Mouse (Mus musculus) cortical plate, adult 2 months (tissue): ENCODE measurements around the gene Slc7a9. TPM values are rescaled to one million over a fixed set of nuclear protein-coding genes. Genes with fewer than 3 reads are reported as not detected.

ENCODE experiments used
- H3K27ac ChIP-seq: fragments of 200-500 bp; 2 replicates; pipeline ENCODE4 v1.5.1; 2012; ENCODE audit warnings: low read length, control low read depth, inconsistent platforms; ENCODE audit not compliant: insufficient read depth
- H3K4me1 ChIP-seq: fragments of 200-500 bp; 2 replicates; pipeline ENCODE4 v1.6.1; 2011; ENCODE audit warnings: low read length; ENCODE audit not compliant: control insufficient read depth, insufficient read depth
- H3K4me3 ChIP-seq: fragments of 200-500 bp; 2 replicates; pipeline ENCODE4 v1.5.1; 2011; ENCODE audit warnings: mild to moderate bottlenecking, low read length, control low read depth; ENCODE audit not compliant: insufficient read depth
- CTCF ChIP-seq: fragments of 200-500 bp; IDR thresholded peaks from 2 replicates; pipeline ENCODE4 v1.5.1; 2011; ENCODE audit warnings: mild to moderate bottlenecking, control low read depth, low read length; ENCODE audit not compliant: insufficient read depth; ENCODE audit errors: extremely low read depth
- POLR2A ChIP-seq: fragments of 200-500 bp; IDR thresholded peaks from 2 replicates; pipeline ENCODE4 v1.6.1; 2011; ENCODE audit warnings: mild to moderate bottlenecking, low read length, control low read depth; ENCODE audit not compliant: insufficient read depth; ENCODE audit errors: extremely low read depth
- polyA plus RNA-seq: library from polyadenylated mRNA; depleted of rRNA; stranded (reverse); fragments of >200 nt; gene quantifications from 2 replicates; pipeline ENCODE4 v1.2.3, GENCODE M21; 2012

Slc7a9 gene
- polyA plus RNA-seq, 1 experiment = not detected

GRCm38 (mm10) chr7:35456091-35456814 lies 7.7 kb downstream of the Slc7a9 start:
- H3K4me1 ChIP-seq = no peaks in the 10 kb centered on the region
- no peak overlapping the region for H3K4me3 ChIP-seq
- TF ChIP-seq CTCF = no peak
- no peak overlapping the region for H3K27ac ChIP-seq

GRCm38 (mm10) chr7:35460971-35461370 lies 12.4 kb downstream of the Slc7a9 start:
- Histone ChIP-seq H3K27ac (no peak overlapping the region), H3K4me3 (no peak overlapping the region), H3K4me1 (0 out of 2 replicates have a peak, but pooled peaks cover 1% of the 10 kb centered on the region)
- TF ChIP-seq POLR2A (no peak), CTCF (no peak)

- H3K27ac ChIP-seq = no peak overlapping the region
- H3K4me3 ChIP-seq = no peak overlapping the region
- TF ChIP-seq POLR2A = no peak
- TF ChIP-seq CTCF = no peak
- 0 out of 2 replicates have a peak, but pooled peaks cover 1% of the 10 kb centered on the region for H3K4me1 ChIP-seq
Observed at GRCm38 (mm10) chr7:35465027-35465426, 16.4 kb downstream of the Slc7a9 start.

GRCm38 (mm10) chr7:35467856-35468255 lies 19.3 kb downstream of the Slc7a9 start:
- Histone ChIP-seq H3K27ac (no peak overlapping the region), H3K4me3 (no peak overlapping the region), H3K4me1 (0 out of 2 replicates have a peak, but pooled peaks cover 1% of the 10 kb centered on the region)
- TF ChIP-seq CTCF (no peak), POLR2A (no peak)

GRCm38 (mm10) chr7:35470794-35471193 lies 22.2 kb downstream of the Slc7a9 start:
- Histone ChIP-seq H3K4me1 (no peaks in the 10 kb centered on the region), H3K27ac (no peak overlapping the region), H3K4me3 (no peak overlapping the region)
- TF ChIP-seq POLR2A (no peak), CTCF (no peak)

GRCm38 (mm10) chr7:35476457-35476856 lies 27.9 kb downstream of the Slc7a9 start:
- TF ChIP-seq POLR2A = no peak
- TF ChIP-seq CTCF = no peak
- H3K27ac ChIP-seq = no peak overlapping the region
- no peak overlapping the region for H3K4me3 ChIP-seq
- no peaks in the 10 kb centered on the region for H3K4me1 ChIP-seq

- no peak overlapping the region for H3K27ac ChIP-seq
- TF ChIP-seq POLR2A (no peak), CTCF (no peak)
- no peak overlapping the region for H3K4me3 ChIP-seq
- no peaks in the 10 kb centered on the region for H3K4me1 ChIP-seq
Observed at GRCm38 (mm10) chr7:35485126-35485525, 36.5 kb downstream of the Slc7a9 start.

GRCm38 (mm10) chr7:35486553-35486952 lies 38.0 kb downstream of the Slc7a9 start:
- Histone ChIP-seq H3K4me3 (no peak overlapping the region), H3K27ac (no peak overlapping the region), H3K4me1 (no peaks in the 10 kb centered on the region)
- TF ChIP-seq POLR2A (no peak), CTCF (no peak)

- TF ChIP-seq POLR2A = no peak
- TF ChIP-seq CTCF = no peak
- H3K4me1 ChIP-seq = no peaks in the 10 kb centered on the region
Observed at GRCm38 (mm10) chr7:35490186-35490585, 41.6 kb downstream of the Slc7a9 start.

GRCm38 (mm10) chr7:35491005-35491404 lies 42.4 kb downstream of the Slc7a9 start:
- TF ChIP-seq POLR2A (no peak), CTCF (no peak)

More at GRCm38 (mm10) chr7:35490186-35490585, 41.6 kb downstream of the Slc7a9 start:
- no peak overlapping the region for H3K27ac ChIP-seq
- H3K4me3 ChIP-seq = no peak overlapping the region

More at GRCm38 (mm10) chr7:35491005-35491404, 42.4 kb downstream of the Slc7a9 start:
- Histone ChIP-seq H3K4me1 (no peaks in the 10 kb centered on the region), H3K27ac (no peak overlapping the region), H3K4me3 (no peak overlapping the region)
